Mouse (Mus musculus) forebrain, postnatal 0 days (tissue): Measurements from ENCODE around the gene Zfp385b. TPM values are rescaled to one million over a fixed set of nuclear protein-coding genes. Genes with fewer than 3 reads are reported as not detected.

Experiments
- ATAC-seq: fragments of 200-750 bp; cut with Nextera tagmentation; 2 replicates; pipeline ENCODE4 v1.8.0; 2017; ENCODE audit warnings: mild to moderate bottlenecking, moderate library complexity
- DNase-seq: peaks from one replicate; pipeline ENCODE4 v3.0.0-alpha.2; 2015
- H3K27ac ChIP-seq: fragments of 300-500 bp; sonication (generic); 2 replicates; pipeline ENCODE4 v1.5.1; 2014; ENCODE audit warnings: low read depth, mild to moderate bottlenecking, antibody characterized with exemption, low read length, moderate library complexity, mixed read lengths
- H3K27me3 ChIP-seq: fragments of 300-500 bp; sonication (generic); 2 replicates; pipeline ENCODE4 v1.6.1; 2014; ENCODE audit warnings: mild to moderate bottlenecking, low read length, mixed read lengths; ENCODE audit not compliant: insufficient read depth
- H3K36me3 ChIP-seq: fragments of 300-500 bp; sonication (generic); 2 replicates; pipeline ENCODE4 v1.6.1; 2014; ENCODE audit warnings: mild to moderate bottlenecking, moderate library complexity; ENCODE audit not compliant: insufficient read depth
- H3K4me1 ChIP-seq: fragments of 300-500 bp; sonication (generic); 2 replicates; pipeline ENCODE4 v1.6.1; 2014; ENCODE audit warnings: antibody characterized with exemption; ENCODE audit not compliant: insufficient read depth
- H3K4me2 ChIP-seq: fragments of 300-500 bp; sonication (generic); 2 replicates; pipeline ENCODE4 v1.6.1; 2014; ENCODE audit warnings: low read depth, mild to moderate bottlenecking, moderate library complexity
- H3K4me3 ChIP-seq: fragments of 300-500 bp; sonication (generic); 2 replicates; pipeline ENCODE4 v1.5.1; 2014; ENCODE audit warnings: low read depth, low read length, mixed read lengths
- H3K9ac ChIP-seq: fragments of 300-500 bp; sonication (generic); 2 replicates; pipeline ENCODE4 v1.6.1; 2014; ENCODE audit warnings: mild to moderate bottlenecking
- H3K9me3 ChIP-seq: fragments of 300-500 bp; sonication (generic); 2 replicates; pipeline ENCODE4 v1.6.1; 2016; ENCODE audit warnings: low read length
- CTCF ChIP-seq: sonication (generic); IDR thresholded peaks from 2 replicates; pipeline ENCODE4 v1.5.1; 2016; ENCODE audit warnings: antibody characterized with exemption, control low read depth, low read depth
- WGBS: fragments of 180-500 bp; shearing (Covaris S2); extraction: QIAGEN DNeasy Blood & Tissue Kit; methylation state at CpG from one replicate; pipeline ENCODE4 v1.1.7; 2014; 5-methylcytosine and 5-hydroxymethylcytosine counted together
- polyA plus RNA-seq: library from polyadenylated mRNA; unstranded; fragments of >200 nt; fragmentation: Nextera tagmentation; extraction: Ambion mirVana; gene quantifications from 2 replicates; pipeline ENCODE4 v1.2.1, GENCODE M21; 2015
- total RNA-seq: library from RNA; depleted of rRNA; stranded (reverse); fragments of >200 nt; gene quantifications from 2 replicates; pipeline ENCODE4 v1.2.3, GENCODE M21; 2014; rRNA removed

The Zfp385b gene
- total and polyA plus RNA-seq, 2 experiments from 2014 or later = 10.0 to 20.4 TPM

- ATAC-seq = no peak
- H3K9ac ChIP-seq = no peak overlapping the region
- no peak for DNase-seq
- no peaks in the 10 kb centered on the region for H3K27me3 ChIP-seq
- no peaks in the 10 kb centered on the region for H3K9me3 ChIP-seq
- H3K4me1 ChIP-seq = no peaks in the 10 kb centered on the region
- H3K27ac ChIP-seq = no peak overlapping the region
- no peak overlapping the region for H3K4me3 ChIP-seq
- H3K36me3 ChIP-seq = no peaks in the 10 kb centered on the region
- no peak overlapping the region for H3K4me2 ChIP-seq
- TF ChIP-seq CTCF = no peak
- WGBS = 96% methylated on average over 1 of the region's 1 CpGs
These were observed 439.5 kb downstream of the Zfp385b start for GRCm38 (mm10) chr2:77379907-77380306.

- 91% methylated on average over 5 of the region's 5 CpGs for WGBS
These were observed 440.1 kb downstream of the Zfp385b start for GRCm38 (mm10) chr2:77379332-77379731.

GRCm38 (mm10) chr2:77376823-77377222 is 442.6 kb downstream of the Zfp385b start:
- H3K4me1 ChIP-seq = no peaks in the 10 kb centered on the region
- no peak for ATAC-seq
- no peak overlapping the region for H3K4me2 ChIP-seq
- WGBS = 81% methylated on average over 9 of the region's 9 CpGs
- DNase-seq = no peak
- TF ChIP-seq CTCF = no peak
- H3K9ac ChIP-seq = no peak overlapping the region
- no peaks in the 10 kb centered on the region for H3K27me3 ChIP-seq
- no peaks in the 10 kb centered on the region for H3K9me3 ChIP-seq
- no peaks in the 10 kb centered on the region for H3K36me3 ChIP-seq
- H3K4me3 ChIP-seq = no peak overlapping the region
- H3K27ac ChIP-seq = no peak overlapping the region

More at GRCm38 (mm10) chr2:77379332-77379731, 440.1 kb downstream of the Zfp385b start:
- Histone ChIP-seq H3K4me3 (no peak overlapping the region), H3K9me3 (no peaks in the 10 kb centered on the region), H3K9ac (no peak overlapping the region), H3K27ac (no peak overlapping the region), H3K4me1 (no peaks in the 10 kb centered on the region), H3K36me3 (no peaks in the 10 kb centered on the region), H3K4me2 (no peak overlapping the region), H3K27me3 (no peaks in the 10 kb centered on the region)
- ATAC-seq (no peak), DNase-seq (no peak)
- no peak for TF ChIP-seq CTCF

- TF ChIP-seq CTCF = no peak
- Histone ChIP-seq H3K4me2 (no peak overlapping the region), H3K9me3 (no peaks in the 10 kb centered on the region), H3K27ac (no peak overlapping the region), H3K36me3 (no peaks in the 10 kb centered on the region), H3K27me3 (no peaks in the 10 kb centered on the region), H3K4me1 (no peaks in the 10 kb centered on the region), H3K9ac (no peak overlapping the region), H3K4me3 (no peak overlapping the region)
- DNase-seq = no peak
- no peak for ATAC-seq
- 57% methylated on average over 8 of the region's 8 CpGs for WGBS
These were observed 444.3 kb downstream of the Zfp385b start for GRCm38 (mm10) chr2:77375155-77375554.

- no peaks in the 10 kb centered on the region for H3K36me3 ChIP-seq
- WGBS = 65% methylated on average over 4 of the region's 4 CpGs
- H3K27ac ChIP-seq = no peak overlapping the region
- H3K4me3 ChIP-seq = no peak overlapping the region
- DNase-seq (no peak), ATAC-seq (no peak)
- no peak overlapping the region for H3K9ac ChIP-seq
- no peaks in the 10 kb centered on the region for H3K9me3 ChIP-seq
- no peak overlapping the region for H3K4me2 ChIP-seq
- no peaks in the 10 kb centered on the region for H3K4me1 ChIP-seq
- no peaks in the 10 kb centered on the region for H3K27me3 ChIP-seq
- TF ChIP-seq CTCF = peak; percentile 29; the same call in 1 of the 2 replicates
These were observed 450.3 kb downstream of the Zfp385b start for GRCm38 (mm10) chr2:77369174-77369573.

Other genes starting within 250 kb of the Zfp385b start
- 20.1 and 24.6 TPM in 2 replicates for gene Cwc22, start 126.7 kb upstream of the Zfp385b start, total RNA-seq
- 6.1 and 10.4 TPM in 2 replicates for gene Cwc22, start 126.7 kb upstream of the Zfp385b start, polyA plus RNA-seq